Mouse (Mus musculus) heart, adult 8-10 months (tissue): ENCODE results near the gene Fbxo27. TPM values are rescaled to one million over a fixed set of nuclear protein-coding genes. Genes with fewer than 3 reads are reported as not detected.
"Not testable (repeated sequence)": the region's sequence is repeated elsewhere in the genome, so short reads cannot be mapped to it uniquely, and the experiment has no call there.

Source experiments
- DNase-seq: peaks from one replicate; pipeline ENCODE4 v3.0.0; 2022; ENCODE audit warnings: low spot score
- total RNA-seq, 4 experiments: library from RNA; stranded (reverse); gene quantifications; 2 replicates each; pipeline ENCODE4 v1.2.4; 2022

Gene Fbxo27
- under 1 TPM in 3 of 4 experiments, not detected in 1; 0.11 to 0.72 (median 0.16) TPM for total RNA-seq

DNA sequence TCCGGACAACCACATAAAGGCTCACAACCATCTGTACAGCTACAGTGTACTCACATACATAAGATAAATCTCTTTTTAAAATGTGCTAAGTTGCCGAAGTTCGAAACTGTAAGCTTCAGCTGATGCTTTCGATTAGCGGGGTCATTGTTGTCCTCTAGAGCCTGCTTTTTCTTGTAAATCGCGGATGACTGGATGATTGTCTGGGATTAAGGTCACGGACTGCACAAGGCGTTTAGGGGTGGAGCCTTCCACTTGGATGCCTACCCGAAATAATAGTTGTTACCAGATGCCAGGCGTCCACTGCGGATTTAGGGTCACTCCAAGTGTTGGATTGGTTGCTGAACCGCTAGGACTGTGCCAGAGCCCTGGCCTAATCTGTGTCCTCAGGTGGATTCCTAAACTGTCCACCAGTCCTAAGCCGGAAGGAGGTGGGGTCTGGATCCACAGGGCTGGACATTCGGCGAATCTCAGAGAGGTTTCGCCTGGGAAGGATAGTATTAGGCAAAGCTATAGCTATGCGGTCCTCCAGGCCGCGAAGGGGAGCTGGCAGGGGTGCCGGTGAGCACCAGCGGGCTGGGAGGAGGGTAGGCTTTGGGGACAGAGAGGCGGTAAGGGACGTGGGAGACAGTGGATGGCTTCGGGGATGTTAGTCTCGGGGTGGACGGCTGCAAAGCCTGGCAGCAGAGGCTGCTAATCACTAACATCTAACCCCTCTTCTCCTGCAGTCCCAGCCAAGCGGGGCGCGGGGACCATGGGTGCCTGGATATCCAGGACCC is at the start of gene Fbxo27:
Gene Fbxo27, plus strand, starts transcription at position 305 of the 776 bp plus-strand sequence.
- DNase-seq: no peak

DNA sequence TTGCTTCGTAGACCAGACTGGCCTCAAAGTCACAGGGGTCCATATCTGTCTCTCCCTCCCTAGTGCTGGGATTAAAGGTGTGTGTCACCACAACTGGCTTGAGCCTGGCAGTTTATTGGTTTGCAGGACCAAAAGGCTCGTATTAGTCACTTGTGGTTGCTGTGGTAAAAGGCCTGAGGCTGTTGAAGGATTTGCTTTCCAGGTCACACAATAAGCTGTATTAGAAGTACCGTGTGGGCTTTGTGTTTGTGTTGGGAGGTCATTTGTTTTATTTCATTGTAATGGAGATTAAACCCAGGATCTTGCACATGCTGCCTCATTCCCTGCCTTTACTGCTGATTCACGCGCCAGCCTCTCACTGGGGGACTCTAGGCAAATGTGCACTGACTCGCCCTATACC is 47.3 kb upstream of the Fbxo27 start:
- no peak for DNase-seq

DNA sequence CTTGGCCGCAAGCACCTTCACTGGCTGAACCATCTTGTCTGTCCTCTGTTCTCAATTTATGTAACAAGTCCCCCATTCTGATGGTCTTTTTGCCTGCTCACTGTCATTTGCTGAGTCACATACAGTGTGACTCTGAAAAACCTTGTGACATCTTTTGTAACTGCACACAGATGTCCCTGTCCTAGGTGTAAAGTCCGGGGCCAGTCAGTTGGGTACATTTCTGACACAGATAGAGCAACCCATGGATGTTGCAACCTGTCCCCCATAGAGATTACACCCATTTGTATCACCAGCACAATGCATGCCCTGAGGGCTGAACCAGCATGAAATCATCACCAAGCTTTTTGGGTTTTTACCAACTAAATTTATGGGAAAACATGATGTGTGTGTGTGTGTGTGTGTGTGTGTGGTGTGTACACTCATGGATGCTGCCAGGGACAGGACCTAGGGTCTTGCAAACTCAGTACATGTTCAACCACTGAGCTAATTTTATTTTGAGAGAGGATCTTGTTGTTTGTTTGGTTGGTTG is 46.6 kb upstream of the Fbxo27 start:
- DNase-seq: no peak

DNA sequence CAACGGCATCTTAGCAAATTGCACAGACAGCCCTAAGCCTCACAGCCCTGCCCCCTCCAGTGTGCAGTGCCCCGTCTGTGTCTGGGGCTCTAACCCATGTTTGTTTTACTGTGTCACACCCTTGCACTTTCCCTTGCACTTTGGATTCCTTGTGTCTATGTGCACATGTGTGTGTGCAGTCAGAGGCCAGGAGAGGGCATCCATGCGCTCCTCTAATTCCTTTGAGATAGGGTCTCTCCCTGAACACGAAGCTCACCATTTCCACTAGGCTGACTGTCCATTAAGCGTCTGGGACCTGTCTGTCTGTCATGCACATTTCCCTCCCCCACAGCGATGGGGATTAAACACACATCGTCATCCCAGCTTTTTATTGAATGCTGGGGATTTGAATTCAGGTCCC is 45.6 kb upstream of the Fbxo27 start:
- DNase-seq: no peak

GRCm38 (mm10) chr7:28651157-28651556 is 41.5 kb upstream of the Fbxo27 start:
- no peak for DNase-seq

DNA sequence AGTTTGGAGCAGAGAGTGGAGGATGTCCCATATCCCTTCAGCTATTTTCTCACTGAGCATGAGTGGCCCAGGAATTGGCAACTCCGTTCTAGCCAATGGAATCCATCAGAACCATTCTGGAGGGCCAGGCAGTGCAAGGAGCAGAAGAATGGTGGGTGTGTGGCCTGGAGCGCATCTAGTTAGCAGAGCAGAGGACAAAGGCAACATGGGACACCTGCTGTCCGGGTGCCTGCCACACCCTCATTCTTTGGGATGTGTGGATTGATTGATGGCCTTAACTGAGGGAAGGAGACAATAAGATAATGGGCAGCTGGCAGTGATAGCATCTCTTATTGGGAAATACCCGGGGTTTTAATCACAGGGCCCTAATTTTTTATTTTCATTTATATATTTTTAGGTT is 36.2 kb upstream of the Fbxo27 start:
- no peak for DNase-seq

DNA sequence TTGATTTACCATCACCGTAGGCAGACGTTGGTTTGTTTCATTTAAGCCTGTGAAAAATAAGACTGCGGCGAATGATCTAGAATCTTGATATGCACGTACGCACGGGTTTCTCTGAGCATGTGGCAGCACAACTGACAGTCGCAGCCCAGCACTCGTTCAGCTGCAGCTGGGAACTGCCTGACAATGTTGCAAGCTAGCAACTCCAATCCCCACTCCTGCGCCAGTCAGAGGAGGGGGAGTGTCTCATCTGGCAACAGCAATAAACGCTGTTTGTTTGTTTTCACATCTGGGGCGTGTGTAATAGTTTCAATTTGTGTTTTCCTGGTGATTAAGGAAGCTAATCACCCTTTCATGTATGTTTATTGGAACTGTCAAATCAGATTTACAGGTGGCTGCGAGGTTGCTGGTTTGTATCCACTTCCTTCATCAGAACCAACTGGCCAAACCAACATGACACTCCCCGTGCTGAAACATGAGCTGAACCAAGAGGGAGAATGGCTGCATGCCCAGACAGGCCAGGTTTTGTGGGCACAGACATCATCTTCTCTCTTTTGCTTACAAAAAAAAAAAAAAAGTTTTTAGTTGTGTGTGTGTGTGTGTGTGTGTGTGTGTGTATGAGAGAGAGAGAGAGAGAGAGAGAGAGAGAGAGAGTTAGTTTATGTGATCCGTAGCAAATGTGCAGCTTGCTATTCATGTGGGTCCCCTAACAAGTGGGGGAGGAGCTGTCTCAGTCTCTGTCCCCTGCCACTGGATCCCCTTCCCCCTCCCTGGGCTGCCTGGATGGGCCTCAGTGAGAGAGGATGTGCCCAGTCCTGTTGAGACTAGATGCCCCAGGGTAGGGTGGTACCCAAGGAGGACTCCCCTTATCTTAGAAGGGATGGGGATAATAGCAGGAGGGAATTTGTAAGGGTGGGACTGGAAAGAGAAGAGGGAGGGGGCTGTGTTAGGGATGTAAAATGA is 26.7 kb upstream of the Fbxo27 start:
- no peak for DNase-seq

DNA sequence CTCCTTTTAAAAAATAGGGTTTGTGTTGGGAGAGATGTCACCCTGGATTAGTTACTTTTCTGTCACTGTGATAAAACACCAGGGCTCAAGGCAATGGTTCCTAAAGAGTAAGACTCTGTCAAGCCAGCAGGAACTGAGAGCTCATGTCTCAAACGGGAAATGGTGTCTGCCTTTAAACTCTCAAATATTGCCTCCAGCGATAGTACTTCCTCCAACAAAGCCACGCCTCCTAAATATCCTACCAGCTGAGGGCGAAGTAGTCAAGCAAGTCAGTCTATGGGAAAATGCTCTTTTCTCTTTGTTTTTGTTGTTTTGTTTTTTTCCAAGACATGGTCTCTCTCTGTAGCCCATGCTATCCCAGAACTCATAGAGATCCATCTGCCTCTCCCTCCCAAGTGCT is 21.5 kb upstream of the Fbxo27 start:
- no peak for DNase-seq

- no peak for DNase-seq
These were observed 20.4 kb upstream of the Fbxo27 start for GRCm38 (mm10) chr7:28672276-28672675.

GRCm38 (mm10) chr7:28672786-28673185 is 19.9 kb upstream of the Fbxo27 start:
- not testable (repeated sequence) for DNase-seq

DNA sequence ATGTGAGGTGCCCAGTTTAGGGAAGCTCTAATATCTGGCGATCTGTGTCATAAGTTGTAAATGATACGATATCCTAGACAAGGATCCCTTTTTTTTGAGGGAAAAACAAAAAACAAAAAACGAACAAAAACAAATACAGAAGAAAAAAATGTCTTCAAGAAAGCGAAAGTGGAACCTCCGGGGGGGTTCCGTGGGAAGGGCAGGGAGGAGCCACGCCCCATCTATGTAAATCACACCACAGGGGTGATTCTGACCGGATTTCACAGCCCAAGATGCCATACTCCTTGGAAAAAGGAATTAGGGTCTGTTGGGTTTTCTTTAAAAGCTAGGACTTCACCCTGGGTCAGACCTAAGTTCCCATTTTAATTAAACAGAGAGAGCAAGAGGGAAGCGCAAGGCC is 17.7 kb upstream of the Fbxo27 start:
- no peak for DNase-seq

GRCm38 (mm10) chr7:28675746-28676145 is 16.9 kb upstream of the Fbxo27 start:
- DNase-seq: no peak

- no peak for DNase-seq
These were observed 15.7 kb upstream of the Fbxo27 start for GRCm38 (mm10) chr7:28676811-28677541.

DNA sequence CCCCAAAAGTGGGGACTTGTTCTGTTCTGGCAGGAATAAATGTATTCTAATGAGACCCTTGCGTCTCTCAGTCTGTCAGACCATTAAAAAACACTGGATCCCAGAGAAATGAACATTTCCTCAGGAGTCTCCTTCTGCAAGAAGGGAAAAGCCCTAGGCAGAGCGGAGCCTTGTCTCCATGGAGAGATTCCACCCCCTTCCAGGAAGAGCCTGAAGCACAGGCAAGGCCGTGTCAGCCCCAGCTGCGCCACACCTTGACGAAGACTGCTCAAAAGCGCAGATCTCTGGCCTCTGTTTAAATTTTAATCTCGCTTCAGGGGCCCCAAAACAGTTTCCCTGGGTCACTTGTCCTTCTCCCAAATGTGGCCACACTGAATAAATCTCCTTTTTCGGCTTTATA is 15.0 kb upstream of the Fbxo27 start:
- no peak for DNase-seq

GRCm38 (mm10) chr7:28691075-28691474 is 1.6 kb upstream of the Fbxo27 start:
- no peak for DNase-seq

- no peak for DNase-seq
These were observed 795 bp downstream of the Fbxo27 start for GRCm38 (mm10) chr7:28693321-28693966.

- DNase-seq: no peak
These were observed 1.8 kb downstream of the Fbxo27 start for GRCm38 (mm10) chr7:28694423-28694822.

DNA sequence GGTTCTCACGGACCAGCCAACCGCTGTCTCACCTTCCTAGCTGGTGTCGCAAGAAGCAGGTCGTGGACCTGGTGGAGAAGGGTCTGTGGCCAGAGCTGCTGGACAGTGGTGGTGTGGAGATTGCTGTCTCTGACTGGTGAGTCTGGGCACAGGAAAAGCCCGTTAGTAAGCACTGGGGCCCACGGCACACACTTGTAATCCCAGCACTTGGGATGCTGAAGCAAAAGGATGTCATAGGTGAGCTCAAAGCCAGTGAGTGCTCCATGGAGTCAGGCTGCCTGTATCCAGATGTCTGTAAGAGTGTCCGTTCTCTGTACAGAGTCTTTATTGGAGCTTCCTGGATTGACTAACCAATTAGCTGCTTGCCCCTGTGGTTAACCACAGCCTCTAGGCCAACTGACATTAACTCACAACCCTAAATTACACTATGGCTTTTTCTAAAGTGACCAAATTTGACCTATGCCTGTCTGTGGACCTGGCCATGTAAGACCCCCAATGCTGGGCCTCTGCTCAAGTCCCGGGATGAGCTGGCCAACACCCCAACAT is 2.4 kb downstream of the Fbxo27 start:
- DNase-seq: no peak

DNA sequence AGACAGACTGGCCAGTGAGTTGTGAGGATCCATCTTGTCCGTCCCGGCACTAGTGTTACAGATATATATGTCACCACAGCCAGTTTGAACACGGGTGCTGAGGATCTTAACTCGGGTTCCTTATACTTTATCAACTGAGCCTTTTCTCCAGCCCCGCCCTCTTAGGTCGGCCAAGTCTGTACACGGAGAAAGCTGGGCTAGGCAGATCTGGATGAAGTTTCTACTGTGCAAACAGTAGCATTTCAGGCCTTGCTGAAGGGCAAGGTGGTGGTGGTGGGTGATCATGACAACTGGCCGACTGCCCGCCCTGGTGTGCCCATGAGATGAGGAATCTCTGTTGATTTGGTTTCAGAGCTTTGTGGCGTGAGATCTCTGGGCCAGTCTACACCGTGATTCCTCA is 4.6 kb downstream of the Fbxo27 start:
- no peak for DNase-seq

DNA sequence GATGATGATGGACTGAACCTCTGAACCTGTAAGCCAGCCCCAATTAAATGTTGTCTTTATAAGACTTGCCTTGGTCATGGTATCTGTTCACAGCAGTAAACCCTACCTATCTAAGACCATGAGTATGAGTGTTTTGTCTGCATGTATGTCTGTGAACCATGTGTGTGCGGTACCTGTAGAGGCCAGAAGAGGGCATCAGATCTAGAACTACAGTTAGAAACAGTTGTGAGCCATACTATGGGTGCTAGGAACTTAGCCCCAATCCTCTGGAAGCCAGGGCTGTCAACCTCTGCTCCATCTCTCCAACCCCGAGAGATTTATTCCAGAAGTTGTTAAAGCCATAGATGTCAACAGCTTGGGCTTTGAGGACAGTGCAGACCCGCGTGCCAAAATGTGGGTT is 7.6 kb downstream of the Fbxo27 start:
- DNase-seq: no peak

- not testable (repeated sequence) for DNase-seq
These were observed 8.7 kb downstream of the Fbxo27 start for GRCm38 (mm10) chr7:28701306-28701705.
